Mouse (Mus musculus): ENCODE data around the gene Wnt16. TPM values are rescaled to one million over a fixed set of nuclear protein-coding genes. Genes with fewer than 3 reads are reported as not detected.

The Wnt16 gene
- polyA plus RNA-seq (2015; fragmentation: Illumina TruSeq; extraction: RNeasy Lipid Tissue Mini Kit (QIAGEN cat#74804); ENCODE audit: insufficient read depth, low read depth, low replicate concordance), result not detected

DNA sequence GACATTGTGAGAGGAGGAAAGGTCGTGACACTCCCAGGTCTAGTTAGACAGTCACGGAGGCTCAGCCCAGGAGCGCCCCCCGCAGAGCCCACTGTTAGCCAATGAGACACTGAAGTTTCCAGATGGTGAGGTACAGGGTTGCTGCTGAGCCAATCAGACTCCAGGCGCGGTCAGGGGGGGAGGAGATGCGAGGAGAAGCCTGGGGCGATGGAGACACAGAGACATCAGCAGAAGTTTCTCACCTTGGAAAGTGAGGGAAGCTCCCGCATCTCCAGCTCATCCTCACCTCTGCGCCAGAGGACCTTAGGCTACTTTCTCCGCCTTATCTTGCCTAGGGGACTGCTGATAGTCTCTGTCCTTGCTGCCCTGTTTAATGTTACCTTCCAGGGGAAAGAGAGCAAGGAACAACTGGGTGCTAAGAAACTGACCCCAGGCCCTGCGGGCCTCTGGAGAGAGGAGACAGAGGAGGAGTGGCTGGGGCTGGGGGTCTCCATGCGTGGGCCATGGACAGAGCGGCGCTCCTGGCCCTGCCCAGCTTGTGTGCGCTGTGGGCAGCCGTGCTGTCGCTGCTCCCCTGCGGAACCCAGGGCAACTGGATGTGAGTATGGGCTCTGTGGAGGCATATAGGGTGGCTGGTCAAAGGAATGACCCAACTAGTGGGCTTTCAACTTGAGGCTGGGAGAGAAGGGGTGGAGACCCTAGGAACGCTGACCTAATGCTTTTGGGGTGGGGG, at the start of gene Wnt16:
Gene Wnt16, plus strand, starts transcription at position 224 of the 733 bp plus-strand sequence.

Other genes starting within 250 kb of the Wnt16 start
- gene Fam3c, start 68.0 kb downstream of the Wnt16 start, polyA plus RNA-seq (2015; fragmentation: Illumina TruSeq; extraction: RNeasy Lipid Tissue Mini Kit (QIAGEN cat#74804); ENCODE audit: insufficient read depth, low read depth, low replicate concordance), result 6.4 TPM